Mouse (Mus musculus): ENCODE measurements around the gene Ubl7. TPM values are rescaled to one million over a fixed set of nuclear protein-coding genes. Genes with fewer than 3 reads are reported as not detected.

Ubl7 gene
- 155 and 159 TPM in 2 replicates for total RNA-seq (2014; fragmentation: Nextera tagmentation)
- 19.1 and 21.1 TPM in 2 replicates for total RNA-seq (2017)
- polyA plus RNA-seq (2012): 72.5 and 110 TPM in 2 replicates

DNA sequence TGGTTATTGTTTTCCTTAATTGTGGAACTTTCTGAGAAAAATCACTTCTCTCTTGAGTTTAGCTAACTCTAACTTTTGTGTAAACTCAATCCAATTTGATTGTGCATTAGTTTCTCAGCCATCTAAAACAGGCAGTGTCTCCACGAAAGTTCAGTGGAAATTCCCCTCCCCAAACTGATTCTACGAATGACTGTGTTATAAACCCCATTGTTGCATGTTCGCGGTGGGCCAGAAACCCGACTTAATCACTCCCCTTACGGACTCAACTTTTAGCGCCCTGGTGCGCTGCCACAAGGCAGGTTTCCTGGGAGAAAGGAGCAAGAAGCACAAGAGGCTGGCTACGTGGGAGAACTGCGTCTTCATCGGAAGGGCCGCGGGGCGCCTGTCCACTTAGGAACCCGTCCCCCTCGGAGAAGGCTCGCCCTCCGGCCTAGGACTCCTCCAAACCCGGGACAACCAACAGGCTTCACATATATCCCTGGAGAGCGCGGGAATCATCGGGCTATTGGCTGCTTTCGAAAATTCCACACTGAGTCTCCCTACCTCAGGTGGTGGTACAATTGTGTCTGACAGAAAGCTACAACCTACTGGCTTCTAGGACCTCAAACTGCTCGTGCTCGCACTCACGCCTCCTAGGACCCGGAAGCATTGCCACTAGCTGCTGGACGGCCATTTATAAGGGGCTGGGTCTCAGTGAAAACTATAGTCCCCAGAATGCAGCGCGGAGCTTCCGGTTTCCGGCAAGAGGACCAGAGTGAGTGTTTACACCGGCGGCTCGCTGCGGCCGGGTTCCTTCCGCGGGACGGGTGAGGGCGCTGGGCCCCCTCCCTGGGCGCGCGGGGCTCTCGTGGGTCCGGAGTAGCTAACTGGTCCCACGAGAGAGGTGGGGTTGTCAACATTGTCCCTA lies at the start of gene Ubl7:
Gene Ubl7, plus strand, starts transcription at position 726 of the 907 bp plus-strand sequence.
- no peaks in the 10 kb centered on the region for H3K9me3 ChIP-seq (replicated peaks)
- TF ChIP-seq CTCF (IDR thresholded peaks at IDR 0.05; ENCODE audit: low read depth, low read length): no peak
- no peak for TF ChIP-seq TAL1 (conservative IDR thresholded peaks at IDR 0.05; ENCODE audit: low read depth, low read length)
- TF ChIP-seq GATA1 (IDR thresholded peaks at IDR 0.05; ENCODE audit: borderline replicate concordance, low read length): no peak
- no peak for TF ChIP-seq POLR2AphosphoS5 (IDR thresholded peaks at IDR 0.05; ENCODE audit: insufficient replicate concordance, low read depth, low read length)

DNA sequence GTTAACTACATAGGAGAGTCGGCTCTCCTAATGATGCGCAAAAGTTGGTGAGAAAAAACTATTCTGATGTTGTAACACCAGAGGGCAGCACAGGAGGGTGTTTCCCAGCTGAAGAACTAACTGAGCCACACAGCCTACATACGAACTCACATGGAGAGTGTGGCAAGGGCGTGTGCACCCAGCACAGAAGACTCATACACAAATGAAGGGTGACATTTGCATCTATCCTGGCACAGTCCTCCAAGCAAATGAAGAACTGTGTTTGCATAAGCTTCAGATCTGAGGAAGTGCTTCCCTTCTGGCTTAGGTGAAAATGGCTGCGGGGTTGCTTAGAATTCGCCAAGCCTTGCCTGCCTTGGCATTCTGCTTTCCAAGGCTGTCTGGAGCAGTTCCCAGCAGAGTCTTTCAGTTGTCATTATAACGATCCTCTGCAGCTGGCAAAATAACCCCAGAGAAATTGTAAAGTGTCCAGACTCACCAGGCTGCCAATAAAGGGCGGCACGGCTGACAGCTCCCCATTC lies 48.8 kb upstream of the Ubl7 start:
- no peaks in the 10 kb centered on the region for H3K36me3 ChIP-seq (replicated peaks)
- peaks cover 40% of the 10 kb centered on the region for H3K27me3 ChIP-seq (ENCODE audit: insufficient read depth, low read length)
- peak; percentile 31 for DNase-seq (ENCODE audit: low spot score)
- no peak for TF ChIP-seq GATA1 (IDR thresholded peaks at IDR 0.05; ENCODE audit: borderline replicate concordance, low read length)
- TF ChIP-seq GATA2 (IDR thresholded peaks at IDR 0.05; ENCODE audit: borderline replicate concordance, low read depth, low read length): no peak
- TF ChIP-seq TAL1 (conservative IDR thresholded peaks at IDR 0.05; ENCODE audit: low read depth, low read length): no peak
- no peak for TF ChIP-seq POLR2AphosphoS5 (IDR thresholded peaks at IDR 0.05; ENCODE audit: insufficient replicate concordance, low read depth, low read length)
- no peak for TF ChIP-seq CTCF (IDR thresholded peaks at IDR 0.05; ENCODE audit: low read depth, low read length)
- ATAC-seq (ENCODE audit: extremely low read depth, insufficient number of reproducible peaks, low FRiP score, poor library complexity, severe bottlenecking): no peak
- H3K4me1 ChIP-seq (ENCODE audit: insufficient read depth, low read depth, low read length): 0 out of 2 replicates have a peak, but pooled peaks cover 2% of the 10 kb centered on the region
- no peaks in the 10 kb centered on the region for H3K9me3 ChIP-seq (replicated peaks)
- H3K4me3 ChIP-seq (ENCODE audit: low read depth, low read length): no peak overlapping the region

More for the DNA sequence above, at the start of gene Ubl7:
- peaks cover 24% of the 10 kb centered on the region for H3K36me3 ChIP-seq (replicated peaks)
- H3K27me3 ChIP-seq (ENCODE audit: insufficient read depth, low read length): no peaks in the 10 kb centered on the region
- H3K4me1 ChIP-seq (ENCODE audit: insufficient read depth, low read depth, low read length): peaks cover 15% of the 10 kb centered on the region
- peak; percentile 91 for DNase-seq (ENCODE audit: low spot score)
- peak within 1 kb of the TSS; percentile 76 for H3K4me3 ChIP-seq (ENCODE audit: low read depth, low read length)
- ATAC-seq (ENCODE audit: extremely low read depth, insufficient number of reproducible peaks, low FRiP score, poor library complexity, severe bottlenecking): peak; percentile 92

DNA sequence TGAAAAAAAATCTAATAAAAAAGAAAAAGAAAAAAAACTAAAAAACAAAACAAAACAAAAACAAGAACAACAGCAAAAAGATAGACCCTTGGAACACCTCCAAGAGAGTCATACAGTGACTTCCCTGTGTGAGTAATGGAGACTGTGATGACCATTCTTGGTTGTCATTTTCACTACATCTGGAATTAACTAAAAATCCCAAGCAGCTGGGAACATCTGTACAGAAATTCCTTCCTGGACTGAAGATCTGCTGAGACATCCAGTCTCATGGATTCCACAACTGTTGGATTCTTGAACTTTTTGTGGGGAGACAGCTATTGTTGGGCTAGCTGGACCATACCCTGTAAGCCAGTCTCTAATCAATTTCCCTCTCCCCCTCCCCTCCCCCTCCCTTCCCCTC lies 46.4 kb upstream of the Ubl7 start:
- TF ChIP-seq POLR2AphosphoS5 (IDR thresholded peaks at IDR 0.05; ENCODE audit: insufficient replicate concordance, low read depth, low read length) (no peak), CTCF (IDR thresholded peaks at IDR 0.05; ENCODE audit: low read depth, low read length) (no peak), GATA1 (IDR thresholded peaks at IDR 0.05; ENCODE audit: borderline replicate concordance, low read length) (no peak), GATA2 (IDR thresholded peaks at IDR 0.05; ENCODE audit: borderline replicate concordance, low read depth, low read length) (no peak), TAL1 (conservative IDR thresholded peaks at IDR 0.05; ENCODE audit: low read depth, low read length) (no peak)
- 0 out of 2 replicates have a peak, but pooled peaks cover 2% of the 10 kb centered on the region for H3K4me1 ChIP-seq (ENCODE audit: insufficient read depth, low read depth, low read length)
- H3K9me3 ChIP-seq (replicated peaks): no peaks in the 10 kb centered on the region
- DNase-seq (ENCODE audit: low spot score): no peak
- ATAC-seq (ENCODE audit: extremely low read depth, insufficient number of reproducible peaks, low FRiP score, poor library complexity, severe bottlenecking): no peak
- no peak overlapping the region for H3K4me3 ChIP-seq (ENCODE audit: low read depth, low read length)
- H3K27me3 ChIP-seq (ENCODE audit: insufficient read depth, low read length): peaks cover 45% of the 10 kb centered on the region
- H3K36me3 ChIP-seq (replicated peaks): no peaks in the 10 kb centered on the region

DNA sequence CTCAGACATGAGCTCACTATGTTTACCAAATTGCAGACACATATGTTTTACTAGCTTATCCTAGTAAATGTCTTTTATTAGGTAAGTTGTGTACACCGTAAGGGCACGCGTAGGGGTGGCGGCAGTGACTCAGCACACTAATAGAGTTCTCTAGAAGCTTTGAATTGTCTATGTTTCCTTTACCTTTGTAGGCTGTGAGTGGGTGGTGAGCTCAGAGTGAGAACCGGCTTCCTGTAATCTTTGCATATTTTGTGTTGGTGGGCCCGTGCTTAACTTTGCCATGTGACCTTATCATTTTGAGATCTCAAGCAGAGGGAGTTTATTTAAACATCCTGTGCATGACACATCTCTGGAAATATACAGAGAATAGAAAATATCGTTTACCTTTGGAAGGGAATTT lies 44.2 kb upstream of the Ubl7 start:
- Histone ChIP-seq H3K9me3 (replicated peaks) (no peaks in the 10 kb centered on the region), H3K4me3 (ENCODE audit: low read depth, low read length) (no peak overlapping the region), H3K4me1 (ENCODE audit: insufficient read depth, low read depth, low read length) (peaks cover 6% of the 10 kb centered on the region; the same call in 1 of the 2 replicates), H3K27me3 (ENCODE audit: insufficient read depth, low read length) (peaks cover 34% of the 10 kb centered on the region), H3K36me3 (replicated peaks) (no peaks in the 10 kb centered on the region)
- DNase-seq (ENCODE audit: low spot score): no peak
- no peak for ATAC-seq (ENCODE audit: extremely low read depth, insufficient number of reproducible peaks, low FRiP score, poor library complexity, severe bottlenecking)
- TF ChIP-seq GATA1 (IDR thresholded peaks at IDR 0.05; ENCODE audit: borderline replicate concordance, low read length) (no peak), CTCF (IDR thresholded peaks at IDR 0.05; ENCODE audit: low read depth, low read length) (no peak), POLR2AphosphoS5 (IDR thresholded peaks at IDR 0.05; ENCODE audit: insufficient replicate concordance, low read depth, low read length) (no peak), GATA2 (IDR thresholded peaks at IDR 0.05; ENCODE audit: borderline replicate concordance, low read depth, low read length) (no peak), TAL1 (conservative IDR thresholded peaks at IDR 0.05; ENCODE audit: low read depth, low read length) (no peak)

DNA sequence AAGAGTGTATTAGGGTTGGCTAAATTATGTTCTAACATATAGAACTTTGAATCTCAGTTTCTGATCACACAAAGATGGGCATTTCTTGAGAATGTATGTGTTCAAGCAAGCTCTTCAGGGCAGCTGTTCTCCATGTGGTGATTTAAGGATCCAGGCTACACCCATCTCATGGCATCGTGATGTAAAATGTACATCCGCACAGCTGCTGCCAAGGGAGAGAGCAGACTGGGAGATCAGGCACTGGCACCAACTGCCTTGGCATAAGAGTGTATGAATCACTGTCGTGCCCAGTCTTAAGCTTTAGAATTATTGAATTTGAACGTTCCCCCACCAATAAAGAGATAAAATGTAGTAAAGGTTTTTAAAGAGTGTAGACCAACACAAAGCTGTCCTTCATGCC lies 43.5 kb upstream of the Ubl7 start:
- ATAC-seq (ENCODE audit: extremely low read depth, insufficient number of reproducible peaks, low FRiP score, poor library complexity, severe bottlenecking): no peak
- TF ChIP-seq POLR2AphosphoS5 (IDR thresholded peaks at IDR 0.05; ENCODE audit: insufficient replicate concordance, low read depth, low read length): no peak
- no peak for TF ChIP-seq TAL1 (conservative IDR thresholded peaks at IDR 0.05; ENCODE audit: low read depth, low read length)
- no peak for DNase-seq (ENCODE audit: low spot score)

DNA sequence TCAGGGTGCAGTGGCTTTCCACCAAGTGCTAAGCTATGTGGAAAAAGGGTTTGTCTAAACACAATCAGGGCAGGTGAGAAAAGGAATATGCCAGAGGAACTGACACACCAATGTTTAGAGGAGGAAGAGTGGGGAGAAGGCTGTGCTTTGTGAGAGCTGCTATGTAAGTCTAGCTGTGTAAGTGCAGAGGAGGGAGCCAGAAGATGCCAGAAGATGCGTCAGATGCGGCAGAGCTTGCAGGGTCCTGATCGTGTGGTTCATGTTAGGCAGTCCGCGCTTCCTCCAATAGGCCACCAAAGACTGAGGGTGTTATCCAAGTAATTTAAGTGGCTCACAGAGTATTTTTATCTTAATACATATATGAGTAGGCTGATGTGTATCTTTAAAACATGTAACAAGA lies 42.9 kb upstream of the Ubl7 start:
- TF ChIP-seq GATA2 (IDR thresholded peaks at IDR 0.05; ENCODE audit: borderline replicate concordance, low read depth, low read length) (no peak), TAL1 (conservative IDR thresholded peaks at IDR 0.05; ENCODE audit: low read depth, low read length) (no peak), CTCF (IDR thresholded peaks at IDR 0.05; ENCODE audit: low read depth, low read length) (no peak), GATA1 (IDR thresholded peaks at IDR 0.05; ENCODE audit: borderline replicate concordance, low read length) (no peak), POLR2AphosphoS5 (IDR thresholded peaks at IDR 0.05; ENCODE audit: insufficient replicate concordance, low read depth, low read length) (no peak)
- Histone ChIP-seq H3K36me3 (replicated peaks) (no peaks in the 10 kb centered on the region), H3K4me3 (ENCODE audit: low read depth, low read length) (no peak overlapping the region), H3K9me3 (replicated peaks) (no peaks in the 10 kb centered on the region), H3K4me1 (ENCODE audit: insufficient read depth, low read depth, low read length) (peaks cover 4% of the 10 kb centered on the region; the same call in 1 of the 2 replicates), H3K27me3 (ENCODE audit: insufficient read depth, low read length) (peaks cover 32% of the 10 kb centered on the region)
- DNase-seq (ENCODE audit: low spot score) (no peak), ATAC-seq (ENCODE audit: extremely low read depth, insufficient number of reproducible peaks, low FRiP score, poor library complexity, severe bottlenecking) (no peak)

More for the DNA sequence above, 43.5 kb upstream of the Ubl7 start:
- no peaks in the 10 kb centered on the region for H3K9me3 ChIP-seq (replicated peaks)
- peaks cover 31% of the 10 kb centered on the region for H3K27me3 ChIP-seq (ENCODE audit: insufficient read depth, low read length)
- no peak overlapping the region for H3K4me3 ChIP-seq (ENCODE audit: low read depth, low read length)
- H3K36me3 ChIP-seq (replicated peaks): no peaks in the 10 kb centered on the region
- peaks cover 4% of the 10 kb centered on the region; the same call in 1 of the 2 replicates for H3K4me1 ChIP-seq (ENCODE audit: insufficient read depth, low read depth, low read length)
